Mouse (Mus musculus): ENCODE data around the gene Selenot. TPM values are rescaled to one million over a fixed set of nuclear protein-coding genes. Genes with fewer than 3 reads are reported as not detected.
"Not testable (repeated sequence)": the region's sequence is repeated elsewhere in the genome, so short reads cannot be mapped to it uniquely, and the experiment has no call there.

Selenot gene
- polyA plus RNA-seq (2015; fragmentation: Nextera tagmentation; extraction: Ambion mirVana) = 17.8 and 24.8 TPM in 2 replicates

DNA sequence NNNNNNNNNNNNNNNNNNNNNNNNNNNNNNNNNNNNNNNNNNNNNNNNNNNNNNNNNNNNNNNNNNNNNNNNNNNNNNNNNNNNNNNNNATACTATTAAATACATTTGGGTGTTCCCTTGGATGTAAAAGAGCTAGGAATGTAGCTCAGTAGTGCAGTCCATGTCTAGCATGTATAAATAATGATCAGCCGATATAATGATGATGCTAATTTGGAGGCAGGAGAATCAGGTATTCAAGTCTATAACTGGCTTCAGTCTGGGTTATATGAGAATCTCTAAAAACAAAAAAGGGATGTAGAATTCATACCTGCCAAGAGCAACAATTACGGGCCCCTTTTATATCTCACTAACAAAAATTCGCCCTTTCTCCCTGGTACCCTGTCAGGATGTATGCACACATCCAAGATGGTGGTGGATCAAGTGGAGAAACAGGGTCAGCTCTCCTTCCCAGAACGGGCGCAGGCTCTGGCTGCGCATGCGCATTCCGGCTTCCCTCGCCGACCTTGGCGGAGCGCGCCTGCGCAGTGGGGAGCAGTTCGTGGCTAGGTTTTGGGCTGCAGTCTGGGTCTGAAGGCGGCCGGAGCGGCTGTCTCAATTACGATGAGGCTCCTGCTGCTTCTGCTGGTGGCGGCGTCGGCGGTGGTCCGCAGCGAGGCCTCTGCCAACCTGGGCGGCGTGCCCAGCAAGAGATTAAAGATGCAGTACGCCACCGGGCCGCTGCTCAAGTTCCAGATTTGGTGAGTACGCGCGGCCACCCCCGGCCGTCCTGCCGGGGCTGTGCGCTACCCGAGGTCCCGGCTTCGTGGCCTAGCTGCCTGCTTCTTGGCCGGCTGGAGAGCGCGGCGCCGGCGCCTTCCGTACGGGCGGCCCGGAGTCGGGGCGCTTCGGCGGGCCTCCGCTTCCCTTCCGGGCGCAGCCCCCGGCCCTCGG is at the start of gene Selenot:
Selenot (plus strand) TSS at position 500 of the 930 bp plus-strand sequence.
- peak; percentile 94 for DNase-seq (ENCODE audit: low spot score)

DNA sequence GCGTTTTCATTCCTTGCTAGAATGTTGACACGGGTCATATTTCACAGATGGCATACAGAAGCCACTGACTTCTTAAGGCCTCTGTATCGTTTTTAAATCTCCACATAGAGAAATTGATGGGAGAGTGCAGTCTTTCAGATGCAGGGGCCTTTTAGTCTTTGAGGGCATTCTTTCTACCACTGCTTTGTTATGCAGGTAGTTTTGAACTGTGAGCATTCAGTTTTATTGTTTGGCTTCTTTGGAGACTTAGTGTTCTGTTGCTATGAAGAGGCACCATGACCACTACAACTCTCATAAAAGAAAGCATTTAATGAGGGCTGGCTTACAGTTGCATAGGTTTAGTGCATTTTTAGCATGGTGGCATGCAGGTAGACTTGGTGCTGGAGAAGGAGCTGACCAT is 39.9 kb upstream of the Selenot start:
- no peak for DNase-seq (ENCODE audit: low spot score)

DNA sequence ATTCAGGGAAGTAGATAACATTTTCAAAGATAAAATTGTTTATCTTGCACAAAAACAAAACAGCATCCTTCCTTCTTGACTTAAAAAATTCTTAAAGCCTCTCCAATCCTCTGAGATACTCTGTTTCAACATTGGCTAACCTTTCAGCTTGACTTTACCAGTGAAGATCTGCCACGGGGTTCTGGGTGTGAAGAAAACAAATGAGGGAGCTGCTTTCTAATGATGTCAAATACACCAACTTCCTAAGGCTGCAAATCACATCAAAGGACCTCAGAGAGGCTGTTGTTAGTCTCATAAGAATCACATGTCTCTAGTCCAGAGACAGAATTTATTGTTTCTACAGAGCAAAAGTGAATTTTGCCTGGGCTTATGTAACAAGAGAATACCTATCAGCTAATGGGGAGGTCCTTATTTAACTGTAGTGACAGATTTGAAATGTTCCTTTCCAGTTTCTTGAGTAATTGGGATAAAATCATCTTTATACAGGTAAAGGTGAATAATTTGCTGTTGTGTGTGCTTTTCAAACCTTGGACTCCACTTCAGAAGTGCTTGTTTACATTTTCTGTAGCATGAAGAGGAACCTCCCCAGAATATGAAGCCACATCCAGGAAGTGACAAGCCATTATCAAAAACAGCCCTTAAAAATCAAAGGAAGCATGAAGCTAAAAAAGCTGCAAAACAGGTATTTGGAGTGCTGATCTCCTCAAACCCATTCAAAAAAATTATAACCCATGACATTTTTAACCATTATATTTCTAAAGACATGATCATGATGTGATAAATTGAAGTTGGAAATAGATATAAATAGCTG is 24.2 kb upstream of the Selenot start:
- DNase-seq (ENCODE audit: low spot score) = no peak

GRCm38 (mm10) chr3:58556649-58557048 is 19.8 kb upstream of the Selenot start:
- no peak for DNase-seq (ENCODE audit: low spot score)

DNA sequence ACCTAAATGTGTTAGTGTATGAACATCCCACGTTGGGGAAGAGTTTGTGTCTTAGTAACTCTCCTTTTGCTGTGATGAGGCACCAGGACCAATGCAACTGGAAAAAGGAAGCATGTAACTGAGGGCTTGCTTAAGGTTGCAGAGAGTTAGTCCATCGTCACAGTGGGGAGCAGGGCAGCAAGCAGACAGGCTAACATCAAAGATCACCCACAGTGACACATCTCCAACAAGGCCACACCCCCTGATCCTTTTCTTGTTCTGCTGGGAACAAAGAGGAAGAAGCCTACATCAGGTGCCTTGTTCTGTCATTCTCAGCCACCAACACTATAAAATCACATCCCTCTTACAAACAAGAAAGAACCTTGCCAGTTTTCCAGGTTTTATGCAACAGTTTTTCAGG is 16.5 kb upstream of the Selenot start:
- DNase-seq (ENCODE audit: low spot score) = no peak

- DNase-seq (ENCODE audit: low spot score) = no peak
These were observed 15.0 kb upstream of the Selenot start for GRCm38 (mm10) chr3:58561437-58561836.

- DNase-seq (ENCODE audit: low spot score) = no peak
These were observed 5.6 kb upstream of the Selenot start for GRCm38 (mm10) chr3:58570821-58571220.

DNA sequence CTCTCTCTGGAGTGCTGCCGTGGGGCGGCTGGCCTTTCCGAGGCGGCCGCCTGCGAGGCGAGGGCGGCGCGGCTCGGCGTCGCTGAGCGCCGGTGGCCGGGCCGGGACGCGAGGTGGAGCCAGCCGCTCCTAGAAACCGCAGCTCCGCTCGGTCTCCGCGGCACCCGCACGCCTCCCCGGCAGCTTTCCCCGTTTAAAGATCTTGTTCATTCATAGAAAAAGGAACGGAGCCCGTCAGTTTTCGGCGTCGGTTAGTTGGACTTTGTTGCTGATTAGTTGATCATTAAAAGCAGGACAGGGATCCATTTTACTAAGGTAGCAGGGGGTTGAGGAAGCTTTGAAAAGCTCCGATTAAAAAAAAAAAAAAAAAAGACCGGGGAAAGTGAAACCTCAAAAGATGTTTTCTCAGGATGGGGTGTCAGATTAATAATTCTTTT is 649 bp downstream of the Selenot start:
- no peak for DNase-seq (ENCODE audit: low spot score)

- no peak for DNase-seq (ENCODE audit: low spot score)
These were observed 1.1 kb downstream of the Selenot start for GRCm38 (mm10) chr3:58577506-58578050.

GRCm38 (mm10) chr3:58581530-58581929 is 5.1 kb downstream of the Selenot start:
- no peak for DNase-seq (ENCODE audit: low spot score)

GRCm38 (mm10) chr3:58582297-58582696 is 5.9 kb downstream of the Selenot start:
- no peak for DNase-seq (ENCODE audit: low spot score)

DNA sequence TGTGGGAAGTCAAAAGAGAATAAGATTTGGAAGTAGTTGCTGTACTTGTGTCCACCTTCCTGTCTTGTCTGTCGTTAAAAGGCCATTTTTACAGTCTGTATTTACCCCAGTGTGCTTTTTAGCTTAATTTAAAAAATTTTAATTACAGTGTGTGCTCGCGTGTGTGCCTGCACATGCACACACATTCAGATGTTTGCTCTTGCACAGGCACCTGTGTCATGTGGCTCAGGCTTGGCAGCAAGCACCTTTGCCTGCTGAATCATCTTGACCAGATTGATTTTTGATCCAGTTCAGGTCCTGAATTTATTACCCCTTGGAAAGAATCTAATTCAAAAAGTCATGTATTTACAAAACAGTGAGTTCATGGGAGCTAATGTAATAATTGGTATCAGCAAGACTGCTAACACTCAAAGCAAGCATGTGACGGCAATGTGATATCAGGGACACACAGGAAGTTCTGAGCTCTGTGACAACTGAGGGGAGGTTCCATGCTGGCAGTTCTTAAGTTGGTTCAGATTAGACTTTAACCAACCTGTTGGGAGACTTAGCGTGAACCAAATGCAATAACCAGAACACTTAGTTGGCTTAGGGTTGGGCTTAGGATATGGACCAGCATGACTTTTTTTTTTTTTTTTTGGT is 6.5 kb downstream of the Selenot start:
- no peak for DNase-seq (ENCODE audit: low spot score)

DNA sequence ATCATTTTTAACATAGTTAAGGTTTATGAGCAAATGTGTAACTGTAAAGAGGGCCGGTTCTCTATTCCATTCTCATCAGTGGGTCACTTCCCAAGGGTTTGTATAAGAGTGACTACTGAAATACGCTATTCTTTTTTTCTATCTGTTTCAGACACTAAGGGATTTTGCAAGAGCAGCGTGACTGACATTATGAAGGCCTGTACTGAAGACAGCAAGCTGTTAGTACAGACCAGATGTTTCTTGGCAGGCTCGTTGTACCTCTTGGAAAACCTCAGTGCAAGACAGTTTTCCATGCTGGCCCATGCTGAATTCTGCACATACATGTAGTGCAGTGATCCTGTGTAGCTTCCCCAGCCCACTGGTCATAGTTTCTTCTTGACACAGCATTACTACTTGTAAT is 14.1 kb downstream of the Selenot start:
- not testable (repeated sequence) for DNase-seq (ENCODE audit: low spot score)

GRCm38 (mm10) chr3:58592666-58593065 is 16.2 kb downstream of the Selenot start:
- not testable (repeated sequence) for DNase-seq (ENCODE audit: low spot score)

DNA sequence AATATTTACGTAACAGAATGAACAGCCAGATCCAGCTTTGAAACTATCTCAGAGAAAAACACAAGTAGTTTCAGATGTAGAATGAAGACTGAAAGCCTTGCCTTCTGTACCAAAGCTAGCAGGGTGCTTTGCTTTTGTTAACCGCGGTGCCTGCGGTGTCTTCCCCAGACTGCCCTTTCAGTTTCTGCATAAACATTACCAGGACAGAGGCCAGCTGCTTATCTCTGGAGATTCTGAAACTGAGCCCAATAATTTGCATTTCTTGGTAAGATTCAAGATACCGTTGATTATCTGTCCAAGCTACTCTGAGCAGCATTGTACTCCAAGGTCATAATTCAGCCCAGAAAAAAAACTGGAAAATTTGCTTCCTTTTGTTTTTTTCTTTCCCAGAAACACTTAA is 17.2 kb downstream of the Selenot start:
- DNase-seq (ENCODE audit: low spot score) = no peak

DNA sequence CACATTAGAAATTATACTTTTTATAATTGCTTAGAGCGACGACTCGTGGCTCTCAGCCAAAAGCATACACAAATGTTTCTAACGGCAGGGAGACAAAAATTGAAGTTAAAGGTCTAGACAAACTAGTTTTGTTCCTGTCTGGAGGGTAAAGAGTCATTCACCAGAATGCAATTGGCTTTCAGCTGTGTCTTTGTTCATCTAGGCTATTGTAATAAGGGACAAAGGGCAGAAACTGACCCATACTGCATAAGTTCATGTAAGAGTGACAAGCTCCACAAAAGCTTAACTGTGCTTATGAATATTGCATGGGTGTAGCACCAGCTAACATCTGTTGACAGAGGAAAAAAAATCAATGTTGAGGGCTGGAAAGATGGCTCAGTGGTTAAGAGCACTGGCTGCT is 32.1 kb downstream of the Selenot start:
- DNase-seq (ENCODE audit: low spot score) = no peak

DNA sequence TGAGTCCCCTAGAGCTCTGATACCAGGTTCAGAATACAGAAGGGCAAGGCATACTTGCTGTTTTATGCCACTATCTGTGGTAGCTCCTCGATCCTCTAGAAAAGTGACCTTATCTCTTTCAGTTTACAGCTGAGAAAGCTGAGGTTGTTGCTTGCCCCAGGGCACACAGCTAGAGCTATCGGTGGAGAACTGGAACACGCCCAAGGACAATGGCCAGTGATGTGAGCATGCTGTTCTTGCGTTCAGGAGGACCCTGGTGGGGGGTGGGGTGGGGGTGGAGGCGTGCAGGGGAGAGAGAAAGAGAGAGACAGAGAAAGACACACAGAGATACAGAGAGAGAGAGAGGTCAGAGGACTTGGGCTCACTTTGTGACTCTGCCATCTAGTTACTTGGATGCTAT is 33.5 kb downstream of the Selenot start:
- no peak for DNase-seq (ENCODE audit: low spot score)

DNA sequence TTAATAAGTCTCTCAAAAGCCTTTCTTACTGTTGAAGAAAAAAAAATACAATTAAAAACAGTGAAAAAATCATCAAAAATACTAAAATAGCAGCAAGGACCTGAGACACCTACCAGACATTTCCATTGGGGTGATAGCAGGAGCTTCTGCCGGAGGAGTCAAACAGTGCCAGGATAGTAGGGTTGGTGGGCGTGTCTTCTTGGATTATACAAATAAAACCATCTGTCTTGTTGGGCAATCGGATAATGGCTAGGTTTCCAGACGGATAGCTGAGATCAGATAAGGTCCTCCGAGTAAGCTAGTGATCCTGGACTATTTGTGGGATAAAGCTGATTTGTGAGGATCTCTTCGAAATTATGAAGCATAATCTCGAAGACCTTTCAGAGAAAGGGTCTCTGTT is 44.6 kb downstream of the Selenot start:
- no peak for DNase-seq (ENCODE audit: low spot score)

DNA sequence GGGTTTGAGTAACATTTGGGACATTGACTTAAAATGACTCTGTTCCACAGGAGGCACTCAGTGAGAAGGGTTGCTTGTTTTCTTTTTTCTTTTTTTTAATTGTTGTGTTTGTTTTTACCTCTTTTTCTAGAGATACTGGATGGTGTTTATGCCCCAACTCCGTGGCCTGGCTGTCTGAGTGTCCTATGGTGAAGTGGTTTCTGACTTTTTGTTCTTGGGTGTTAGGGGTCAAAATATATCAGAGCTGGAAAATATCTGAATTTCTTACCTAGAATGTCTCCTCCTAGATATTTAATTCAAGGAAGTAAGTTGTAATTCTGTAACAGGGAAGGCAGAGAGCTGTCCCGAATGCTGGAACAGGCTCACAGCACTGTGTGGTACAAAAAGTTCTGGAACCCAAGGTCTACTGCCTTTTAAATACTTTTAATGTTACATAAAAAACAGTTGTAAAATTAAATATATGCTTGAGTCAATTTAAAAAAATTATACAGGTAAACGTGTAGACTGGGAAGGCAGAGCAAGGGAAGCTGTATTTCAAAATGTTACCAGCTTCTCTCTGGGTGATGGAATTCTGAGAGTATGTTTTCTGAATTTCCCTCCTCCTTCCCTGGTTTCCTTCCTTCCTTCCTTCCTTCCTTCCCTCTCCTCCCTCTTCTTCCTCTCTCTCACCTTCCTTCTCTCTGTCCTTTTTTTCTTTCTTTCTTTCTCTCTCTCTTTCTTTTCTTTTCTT is 46.4 kb downstream of the Selenot start:
- peak; percentile 2 for DNase-seq (ENCODE audit: low spot score)

DNA sequence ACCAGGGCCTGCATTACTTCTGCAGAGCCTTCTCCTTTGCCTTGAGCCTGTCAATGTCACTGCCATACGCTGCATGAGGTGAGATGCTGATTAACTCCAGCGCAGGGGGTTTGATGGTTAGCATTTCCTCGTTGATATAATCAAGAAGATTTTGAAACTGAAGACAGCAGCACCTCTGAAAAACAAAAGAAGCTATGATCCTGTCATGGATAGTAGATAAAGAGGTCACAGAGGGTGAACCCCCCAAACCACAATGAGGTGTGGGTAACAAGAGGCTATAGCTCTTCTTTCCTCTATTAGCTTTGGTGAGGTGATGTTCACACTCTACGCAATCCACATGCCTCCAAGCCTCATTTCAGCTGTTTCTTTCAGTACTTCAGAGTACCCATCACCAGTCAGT is 48.5 kb downstream of the Selenot start:
- no peak for DNase-seq (ENCODE audit: low spot score)

DNA sequence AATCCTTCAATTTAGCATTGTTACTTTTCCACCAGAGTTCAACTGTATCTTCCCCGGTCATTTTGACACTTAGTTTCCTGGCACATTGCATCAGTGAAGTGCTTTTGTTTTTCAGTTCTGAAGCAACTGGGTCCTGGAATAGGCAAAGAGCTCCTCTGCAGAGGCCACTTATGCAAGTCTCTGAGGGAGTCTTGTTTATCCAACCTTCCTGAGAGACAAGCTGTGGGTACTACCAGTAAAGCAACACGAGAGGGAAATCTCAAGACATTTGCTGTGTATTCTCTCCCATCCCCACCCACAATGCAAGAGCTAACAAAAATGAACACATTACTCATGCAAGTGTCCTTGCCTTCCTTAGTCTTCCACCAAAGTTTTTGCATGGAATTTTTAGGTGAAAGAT is 55.3 kb downstream of the Selenot start:
- no peak for DNase-seq (ENCODE audit: low spot score)

Data from thymus, postnatal 0 days (tissue).